Mouse (Mus musculus): ENCODE data around the gene Duox1. TPM values are rescaled to one million over a fixed set of nuclear protein-coding genes. Genes with fewer than 3 reads are reported as not detected.

Gene Duox1
- polyA plus RNA-seq (2012; ENCODE audit: insufficient read depth, insufficient read length, missing spikeins) = not detected in 2 replicates

DNA sequence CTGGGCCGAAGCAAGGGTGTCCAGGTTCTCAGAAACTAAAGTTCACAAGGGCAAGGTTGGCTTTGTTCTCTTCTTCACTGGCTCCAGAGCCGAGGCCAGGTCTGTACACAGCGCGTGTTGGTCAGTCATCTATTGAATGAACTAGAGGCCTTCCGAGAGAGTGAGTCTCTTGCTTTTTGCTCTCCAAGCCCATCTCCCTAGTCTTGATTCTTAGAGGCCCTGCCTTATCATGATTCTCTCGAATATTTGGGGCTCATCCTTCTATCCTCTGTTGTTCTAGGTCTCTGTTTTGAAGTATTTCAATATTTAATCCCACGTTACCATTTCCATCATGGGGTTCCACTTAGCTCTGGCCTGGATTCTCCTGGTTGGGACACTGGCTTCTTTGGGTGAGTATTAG is at the start of gene Duox1:
TSS of gene Duox1 (plus strand) at position 301 of the 400 bp plus-strand sequence.
- Histone ChIP-seq H3K4me1 (ENCODE audit: control insufficient read depth, insufficient read depth, insufficient read length, low read length) (no peaks in the 10 kb centered on the region), H3K4me3 (ENCODE audit: insufficient read depth, low read depth, low read length) (no peak within 1 kb of the TSS), H3K27ac (replicated peaks; ENCODE audit: low read depth, low read length) (no peak within 1 kb of the TSS)

DNA sequence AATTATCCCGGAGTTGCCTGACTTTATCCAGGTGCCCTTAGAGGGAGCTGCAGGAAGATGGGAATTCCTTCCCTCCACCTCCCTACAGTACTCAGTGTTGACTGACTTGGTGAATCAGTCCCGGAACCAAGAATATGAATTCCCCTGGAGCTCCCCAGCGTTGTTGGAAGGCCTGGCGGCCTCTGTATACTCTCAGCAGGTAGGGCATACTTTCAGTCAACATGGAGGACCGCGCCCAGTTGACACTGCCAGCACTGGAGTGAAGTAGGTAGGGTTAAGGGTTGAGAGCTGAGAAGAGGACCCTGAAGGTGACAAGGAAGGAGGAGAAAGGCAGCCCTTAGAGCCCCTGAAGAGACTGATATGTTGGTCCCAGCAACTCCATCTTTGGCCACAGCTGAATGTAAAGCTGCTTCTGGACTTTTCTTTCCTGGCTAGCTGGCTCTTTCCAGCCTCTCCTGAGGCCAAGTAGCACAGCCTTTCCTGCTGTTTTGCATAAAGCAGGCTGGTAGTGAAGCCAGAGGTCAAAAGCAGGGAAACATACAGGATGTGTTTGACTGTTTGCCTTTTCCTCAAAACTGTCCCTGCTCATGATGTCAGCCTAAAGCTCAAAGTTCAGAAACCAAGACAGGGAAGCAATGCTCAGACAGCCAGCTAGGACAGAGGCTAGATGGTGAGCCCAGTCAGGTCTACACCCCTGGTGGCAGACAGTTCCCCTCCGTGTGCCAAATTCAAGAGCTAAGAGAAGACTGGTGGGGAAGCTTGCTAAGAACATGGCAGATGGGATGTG is 48.9 kb upstream of the Duox1 start:
- no peaks in the 10 kb centered on the region for H3K4me1 ChIP-seq (ENCODE audit: control insufficient read depth, insufficient read depth, insufficient read length, low read length)
- H3K27ac ChIP-seq (replicated peaks; ENCODE audit: low read depth, low read length) = no peak overlapping the region
- H3K4me3 ChIP-seq (ENCODE audit: insufficient read depth, low read depth, low read length) = no peak overlapping the region

DNA sequence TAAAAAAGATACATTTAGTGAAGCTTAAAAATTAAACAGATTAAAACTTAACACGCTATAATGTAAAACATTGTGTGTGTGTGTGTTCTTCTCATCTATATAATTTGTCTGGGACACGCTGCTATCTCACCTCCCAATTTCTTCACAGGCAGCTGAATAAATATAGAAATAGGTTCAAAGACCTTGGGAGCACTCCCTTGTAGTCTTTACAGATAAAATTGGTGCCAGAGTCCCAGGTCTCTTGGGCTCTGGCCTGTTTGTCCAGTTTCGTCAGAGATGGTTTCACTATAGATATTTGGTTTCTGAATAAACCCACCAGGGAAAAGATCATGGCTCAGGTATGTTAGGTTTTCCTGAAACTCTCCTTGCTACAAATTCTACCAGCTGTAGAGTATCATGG is 36.7 kb upstream of the Duox1 start:
- Histone ChIP-seq H3K4me3 (ENCODE audit: insufficient read depth, low read depth, low read length) (no peak overlapping the region), H3K27ac (replicated peaks; ENCODE audit: low read depth, low read length) (no peak overlapping the region), H3K4me1 (ENCODE audit: control insufficient read depth, insufficient read depth, insufficient read length, low read length) (no peaks in the 10 kb centered on the region)

DNA sequence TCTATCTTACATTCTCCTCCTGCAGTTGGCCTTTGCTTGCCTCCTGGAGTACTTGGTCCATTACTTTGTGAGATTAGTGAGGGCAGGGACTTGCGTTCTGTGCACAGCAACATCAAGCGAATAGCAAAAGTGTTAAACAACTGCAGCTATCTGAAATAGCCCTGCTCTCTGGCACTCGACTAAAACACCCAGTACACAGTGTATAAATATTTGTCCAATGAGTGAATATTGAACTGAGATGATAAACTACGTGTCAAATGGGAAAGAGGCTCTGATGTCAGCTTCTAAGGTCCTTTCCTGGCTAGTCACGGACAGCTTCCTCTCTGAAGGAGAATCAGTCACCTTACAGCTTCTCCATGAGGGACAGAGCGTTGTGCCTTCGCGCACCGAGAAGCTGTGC is 31.4 kb upstream of the Duox1 start:
- Histone ChIP-seq H3K27ac (replicated peaks; ENCODE audit: low read depth, low read length) (no peak overlapping the region), H3K4me1 (ENCODE audit: control insufficient read depth, insufficient read depth, insufficient read length, low read length) (no peaks in the 10 kb centered on the region), H3K4me3 (ENCODE audit: insufficient read depth, low read depth, low read length) (no peak overlapping the region)

DNA sequence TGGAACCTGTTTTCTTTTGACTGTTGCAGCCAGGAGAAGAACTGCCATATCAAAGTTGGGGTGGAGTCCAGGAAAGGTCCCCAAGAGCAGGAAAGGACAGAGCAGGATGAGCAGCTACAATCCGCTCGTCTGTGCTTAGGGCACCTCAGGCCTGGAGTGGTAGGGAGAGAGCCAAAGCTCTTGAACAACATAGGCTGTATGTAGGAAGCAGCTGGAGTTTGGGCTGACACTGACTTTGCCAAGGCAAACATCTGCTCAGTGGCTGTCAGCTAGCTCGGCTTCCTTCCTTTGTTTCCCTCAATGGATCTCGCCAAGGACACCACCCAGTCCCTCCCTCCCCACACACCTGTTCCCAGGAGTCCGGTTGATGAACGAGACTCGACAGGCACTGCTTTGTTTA is 29.3 kb upstream of the Duox1 start:
- no peak overlapping the region for H3K27ac ChIP-seq (replicated peaks; ENCODE audit: low read depth, low read length)

DNA sequence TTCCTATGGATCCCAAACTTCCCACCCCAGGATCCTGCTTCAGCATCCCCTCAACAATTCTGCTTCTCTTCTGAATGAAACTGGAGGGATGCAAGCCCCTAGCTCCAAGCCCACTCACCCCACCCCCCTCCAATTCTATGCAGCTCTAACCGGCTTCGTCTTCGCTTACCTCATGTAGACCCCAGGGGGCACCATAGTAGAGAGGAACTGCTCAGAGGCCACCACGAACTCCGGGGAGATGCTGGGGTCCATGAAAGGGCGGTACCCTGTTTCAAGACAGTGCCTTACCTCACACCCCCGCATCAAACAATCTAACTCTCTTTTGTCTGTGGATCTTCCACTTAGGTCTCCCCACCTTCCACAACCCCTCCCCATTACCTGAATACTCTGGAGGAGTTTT is 20.6 kb upstream of the Duox1 start:
- Histone ChIP-seq H3K4me1 (ENCODE audit: control insufficient read depth, insufficient read depth, insufficient read length, low read length) (no peaks in the 10 kb centered on the region; the same call in 1 of the 2 replicates), H3K27ac (replicated peaks; ENCODE audit: low read depth, low read length) (no peak overlapping the region), H3K4me3 (ENCODE audit: insufficient read depth, low read depth, low read length) (no peak overlapping the region)

More for the DNA sequence above, 29.3 kb upstream of the Duox1 start:
- Histone ChIP-seq H3K4me1 (ENCODE audit: control insufficient read depth, insufficient read depth, insufficient read length, low read length) (no peaks in the 10 kb centered on the region), H3K4me3 (ENCODE audit: insufficient read depth, low read depth, low read length) (no peak overlapping the region)

DNA sequence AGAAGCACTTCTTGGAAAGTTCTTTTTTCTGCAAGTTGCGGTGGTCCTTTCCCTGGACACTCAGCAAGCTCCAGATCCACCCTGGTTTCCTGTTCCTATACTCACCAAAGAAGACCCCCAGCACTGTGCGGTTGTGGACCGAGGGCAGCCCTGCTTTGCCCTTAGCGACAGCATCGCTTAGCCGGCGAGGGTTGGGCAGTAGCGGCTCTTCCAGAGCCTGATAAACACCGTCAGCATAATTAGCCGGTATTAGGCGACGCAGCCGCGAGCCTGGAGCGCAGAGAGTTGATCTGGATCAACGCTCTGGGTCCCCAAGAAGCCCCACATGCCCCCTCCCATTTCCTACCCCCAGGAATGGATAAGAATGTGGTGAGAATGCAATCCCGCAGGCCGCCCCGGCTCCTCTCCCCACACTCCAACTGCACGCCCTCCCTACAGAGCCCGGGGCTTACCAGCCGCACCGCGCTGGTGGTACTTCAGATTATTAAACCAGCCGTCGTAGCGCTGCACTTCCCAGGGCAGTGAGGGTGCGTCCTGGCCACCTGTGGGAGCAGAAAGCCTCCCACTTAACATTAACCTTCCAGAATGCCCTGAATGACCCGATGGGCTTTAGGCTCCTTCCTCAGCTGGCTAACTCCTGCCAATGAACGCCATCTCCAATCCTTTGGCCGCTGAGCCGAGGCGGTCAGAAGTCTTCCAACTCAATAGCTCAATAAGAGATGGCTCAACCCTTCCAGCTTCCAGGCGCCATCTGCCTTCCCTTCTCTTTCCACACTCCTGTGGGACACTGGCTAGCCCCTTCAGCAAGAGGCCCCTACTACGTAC is 18.0 kb upstream of the Duox1 start:
- Histone ChIP-seq H3K4me3 (ENCODE audit: insufficient read depth, low read depth, low read length) (peak overlapping the region; percentile 12; the same call in 1 of the 2 replicates), H3K4me1 (ENCODE audit: control insufficient read depth, insufficient read depth, insufficient read length, low read length) (peaks cover 2% of the 10 kb centered on the region; the same call in 1 of the 2 replicates), H3K27ac (replicated peaks; ENCODE audit: low read depth, low read length) (no peak overlapping the region)

DNA sequence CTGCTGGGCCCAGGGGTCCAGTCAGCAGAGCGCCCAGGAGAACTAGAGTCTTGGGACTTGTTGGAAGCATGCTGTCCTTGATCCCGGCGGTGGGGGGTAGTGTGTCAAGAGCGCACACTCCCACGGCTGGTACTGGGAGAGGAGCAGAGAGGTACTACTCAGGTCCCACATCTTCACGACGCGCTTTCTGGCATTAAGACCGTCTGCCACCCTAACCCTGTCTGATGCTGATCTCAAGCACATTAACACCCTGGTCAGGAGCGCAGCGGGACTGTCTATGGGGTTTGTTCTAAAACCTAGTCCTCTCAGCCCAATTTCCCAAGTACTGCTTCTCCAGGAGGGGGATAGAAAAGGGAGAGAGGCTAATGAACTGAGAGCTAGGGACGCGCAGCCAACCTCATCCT is 17.4 kb upstream of the Duox1 start, which contains the start of gene Duox2:
TSS of gene Duox2 (minus strand) at position 354 of the 404 bp plus-strand sequence.
- H3K27ac ChIP-seq (replicated peaks; ENCODE audit: low read depth, low read length) = no peak within 1 kb of the TSS
- H3K4me1 ChIP-seq (ENCODE audit: control insufficient read depth, insufficient read depth, insufficient read length, low read length) = peaks cover 2% of the 10 kb centered on the region; the same call in 1 of the 2 replicates
- peak within 1 kb of the TSS; percentile 17 for H3K4me3 ChIP-seq (ENCODE audit: insufficient read depth, low read depth, low read length)

DNA sequence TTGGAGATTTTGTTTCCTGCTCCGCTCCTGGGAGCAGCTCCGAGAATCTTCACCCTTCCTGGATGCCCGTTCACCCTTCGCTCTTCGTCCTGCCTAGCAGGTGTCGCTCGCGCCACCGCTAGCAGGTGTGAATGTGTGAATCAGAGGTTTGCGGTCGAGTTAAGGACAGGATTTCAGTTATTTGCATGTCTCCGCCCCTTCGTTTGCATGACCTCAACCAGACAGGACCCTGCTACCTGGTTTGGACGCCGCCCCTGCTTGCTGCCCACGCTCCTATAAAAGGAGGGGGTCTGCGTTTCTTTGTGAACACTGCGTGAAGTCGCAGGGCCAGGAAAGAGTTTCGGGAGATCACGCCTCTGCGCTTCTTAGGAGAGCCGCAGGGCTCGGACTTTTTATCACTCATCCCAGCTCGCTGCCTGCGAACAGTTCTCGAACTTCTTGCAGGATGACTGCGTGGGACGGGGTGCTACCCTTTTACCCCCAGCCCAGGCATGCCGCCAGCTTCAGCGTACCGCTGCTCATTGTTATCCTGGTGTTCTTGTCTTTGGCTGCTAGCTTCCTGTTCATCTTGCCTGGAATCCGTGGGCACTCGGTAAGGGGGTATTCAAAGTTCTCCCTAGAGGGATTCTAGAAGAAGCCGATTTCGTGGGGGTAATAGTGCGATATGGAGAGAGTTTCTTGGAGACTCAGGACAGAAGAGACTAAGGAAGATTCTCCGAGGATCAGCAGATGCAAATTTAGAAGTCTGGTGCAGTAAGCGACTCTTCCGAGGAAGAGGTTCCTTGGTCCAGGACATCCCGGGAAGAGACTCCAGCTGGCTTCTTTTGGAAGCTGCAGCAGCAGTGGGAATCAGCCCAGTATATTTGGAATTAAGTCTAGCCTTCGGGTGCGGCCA is 16.6 kb upstream of the Duox1 start, which contains the start of gene Duoxa2:
TSS of gene Duoxa2 (plus strand) at position 305 of the 895 bp plus-strand sequence.
- H3K4me3 ChIP-seq (ENCODE audit: insufficient read depth, low read depth, low read length) = peak within 1 kb of the TSS; percentile 17
- H3K27ac ChIP-seq (replicated peaks; ENCODE audit: low read depth, low read length) = no peak within 1 kb of the TSS
- H3K4me1 ChIP-seq (ENCODE audit: control insufficient read depth, insufficient read depth, insufficient read length, low read length) = peaks cover 2% of the 10 kb centered on the region; the same call in 1 of the 2 replicates

DNA sequence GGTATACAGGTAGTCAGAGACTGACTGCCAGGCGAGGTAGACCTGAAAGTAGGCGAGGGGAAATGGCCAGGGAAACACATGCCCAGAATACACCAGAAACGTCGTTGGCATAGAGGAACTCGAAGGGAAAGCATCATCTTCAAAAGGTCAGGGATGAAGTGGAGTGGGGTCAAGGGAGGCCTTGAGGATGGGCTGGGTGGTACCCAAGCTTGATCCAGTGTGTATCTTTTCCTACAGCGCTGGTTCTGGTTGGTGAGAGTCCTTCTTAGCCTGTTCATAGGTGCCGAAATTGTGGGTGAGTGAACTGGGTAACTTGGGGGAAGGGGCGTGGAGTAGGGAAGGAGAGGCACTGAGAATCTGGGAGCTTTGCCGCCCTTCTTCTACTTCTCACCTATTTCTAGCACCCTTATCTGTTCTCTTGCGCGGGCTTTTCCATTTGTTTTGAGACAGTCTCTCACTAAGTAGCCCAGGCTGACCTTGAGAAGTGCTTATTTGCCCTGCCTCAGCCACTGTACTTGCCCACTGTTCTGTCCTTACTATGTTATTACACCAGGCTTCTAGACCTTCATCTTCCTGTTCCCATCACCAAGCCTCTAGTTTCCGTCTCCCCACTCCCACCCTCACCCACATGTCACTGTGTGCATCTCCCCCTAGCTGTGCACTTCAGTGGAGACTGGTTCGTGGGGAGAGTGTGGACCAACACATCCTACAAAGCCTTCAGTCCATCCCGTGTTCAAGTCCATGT is 15.4 kb upstream of the Duox1 start:
- no peak overlapping the region for H3K4me3 ChIP-seq (ENCODE audit: insufficient read depth, low read depth, low read length)
- H3K4me1 ChIP-seq (ENCODE audit: control insufficient read depth, insufficient read depth, insufficient read length, low read length) = peaks cover 2% of the 10 kb centered on the region; the same call in 1 of the 2 replicates
- H3K27ac ChIP-seq (replicated peaks; ENCODE audit: low read depth, low read length) = no peak overlapping the region

DNA sequence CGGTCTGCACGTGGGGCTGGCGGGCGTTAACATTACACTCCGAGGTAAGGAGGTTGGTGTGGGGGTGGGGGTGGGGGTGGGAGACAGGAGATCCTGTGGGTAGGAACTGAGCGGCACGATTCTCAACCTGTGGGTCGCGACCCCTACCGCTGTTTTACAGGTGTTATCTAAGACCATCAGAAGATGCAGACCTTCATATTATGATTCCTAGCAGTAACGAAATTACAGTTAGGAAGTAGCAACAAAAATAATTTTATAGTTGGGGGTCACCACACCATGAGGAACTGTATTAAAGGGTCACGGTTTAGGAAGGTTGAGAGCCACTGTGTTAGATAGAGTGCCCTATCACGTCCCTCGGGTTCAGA is 14.8 kb upstream of the Duox1 start:
- Histone ChIP-seq H3K4me1 (ENCODE audit: control insufficient read depth, insufficient read depth, insufficient read length, low read length) (peaks cover 2% of the 10 kb centered on the region; the same call in 1 of the 2 replicates), H3K4me3 (ENCODE audit: insufficient read depth, low read depth, low read length) (no peak overlapping the region), H3K27ac (replicated peaks; ENCODE audit: low read depth, low read length) (no peak overlapping the region)

DNA sequence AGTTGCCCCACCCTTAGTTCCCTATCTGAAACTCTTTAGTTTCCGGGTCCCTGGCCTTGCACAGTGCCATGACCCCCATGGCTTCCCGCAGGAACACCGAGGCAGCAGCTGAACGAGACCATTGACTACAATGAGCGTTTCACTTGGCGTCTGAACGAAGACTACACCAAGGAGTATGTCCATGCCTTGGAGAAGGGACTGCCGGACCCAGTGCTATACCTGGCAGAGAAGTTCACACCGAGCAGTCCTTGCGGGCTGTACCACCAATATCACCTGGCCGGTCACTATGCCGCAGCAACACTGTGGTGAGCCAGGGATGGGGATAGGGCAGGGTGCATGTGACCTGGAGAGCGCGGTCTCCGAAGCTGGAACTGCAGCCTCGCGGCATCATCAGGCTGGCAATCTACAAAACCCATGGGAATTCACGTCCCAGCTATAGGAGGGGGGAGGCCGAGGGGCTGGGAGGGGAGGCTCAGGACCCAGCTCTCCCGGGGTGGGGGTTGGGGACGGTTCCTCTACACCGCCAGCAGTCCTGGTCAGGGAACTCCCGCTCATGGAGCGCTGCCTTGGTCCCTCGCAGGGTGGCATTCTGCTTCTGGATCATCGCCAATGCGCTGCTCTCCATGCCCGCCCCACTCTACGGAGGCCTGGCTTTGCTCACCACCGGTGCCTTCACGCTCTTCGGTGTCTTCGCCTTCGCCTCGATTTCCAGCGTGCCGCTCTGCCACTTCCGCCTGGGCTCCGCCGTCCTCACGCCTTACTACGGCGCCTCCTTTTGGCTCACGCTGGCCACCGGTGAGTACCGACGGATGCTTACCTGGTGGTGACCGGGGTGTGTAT is 14.2 kb upstream of the Duox1 start:
- H3K4me3 ChIP-seq (ENCODE audit: insufficient read depth, low read depth, low read length) = peak overlapping the region; percentile 37
- H3K27ac ChIP-seq (replicated peaks; ENCODE audit: low read depth, low read length) = no peak overlapping the region
- H3K4me1 ChIP-seq (ENCODE audit: control insufficient read depth, insufficient read depth, insufficient read length, low read length) = peaks cover 2% of the 10 kb centered on the region; the same call in 1 of the 2 replicates

DNA sequence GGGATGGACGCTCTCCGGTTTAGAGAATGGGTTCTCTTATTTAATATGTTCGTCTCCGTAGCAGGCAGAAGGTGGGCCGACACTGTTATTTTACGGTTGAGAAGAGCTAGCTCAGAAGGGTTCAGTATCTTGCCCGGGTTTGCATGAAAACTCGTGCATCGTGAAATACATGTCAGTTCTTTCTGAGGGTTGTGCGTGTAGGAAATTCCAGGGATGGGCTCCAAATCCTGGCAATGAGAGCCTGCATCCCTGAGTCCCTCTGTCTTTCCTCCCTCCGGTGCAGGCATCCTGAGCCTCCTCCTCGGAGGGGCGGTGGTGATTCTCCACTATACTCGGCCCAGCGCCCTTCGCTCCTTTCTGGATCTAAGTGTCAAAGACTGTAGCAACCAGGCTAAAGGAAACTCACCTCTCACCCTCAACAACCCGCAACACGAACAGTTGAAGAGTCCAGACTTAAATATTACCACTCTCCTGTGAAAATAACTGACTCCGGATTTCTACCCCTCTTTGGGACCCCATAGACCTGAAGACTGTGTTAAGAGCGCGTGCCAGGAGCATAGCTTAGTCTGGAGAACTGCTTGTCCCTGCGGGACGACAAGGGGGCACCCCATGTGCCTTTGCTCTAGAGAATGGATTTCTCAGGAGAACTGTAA is 13.4 kb upstream of the Duox1 start:
- H3K27ac ChIP-seq (replicated peaks; ENCODE audit: low read depth, low read length) = no peak overlapping the region
- H3K4me1 ChIP-seq (ENCODE audit: control insufficient read depth, insufficient read depth, insufficient read length, low read length) = peaks cover 2% of the 10 kb centered on the region; the same call in 1 of the 2 replicates
- peak overlapping the region; percentile 37; the same call in 1 of the 2 replicates for H3K4me3 ChIP-seq (ENCODE audit: insufficient read depth, low read depth, low read length)
